In the genomic region with DNA sequence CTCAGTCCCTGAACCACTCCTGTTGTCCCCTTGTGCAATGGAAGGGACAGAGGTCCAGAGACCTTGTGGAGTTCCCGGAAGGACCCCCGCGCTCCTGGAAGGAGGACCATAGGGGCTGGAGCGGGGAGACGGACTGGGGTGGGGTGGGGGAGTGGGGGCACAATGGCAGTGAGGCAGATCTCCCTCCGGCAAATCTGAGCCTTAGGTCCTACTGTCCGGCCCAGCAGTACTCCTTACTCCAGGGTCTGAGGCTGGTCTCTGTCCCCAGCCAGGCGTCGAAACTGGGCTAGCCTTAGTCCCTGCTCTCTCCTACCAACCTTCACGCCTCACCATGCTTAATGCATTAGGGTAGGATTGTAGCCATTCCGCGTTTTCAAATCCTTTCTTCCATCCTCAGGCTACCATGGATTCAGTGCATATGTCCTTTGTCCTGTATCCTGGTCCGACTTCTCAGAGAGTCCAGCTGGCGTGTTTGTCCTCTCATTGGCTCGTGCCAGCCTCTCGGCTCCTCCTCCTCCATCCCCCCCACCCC, we compare ENCODE assay signal across 8 mouse cellular contexts. TPM values are rescaled to one million over a fixed set of nuclear protein-coding genes. Genes with fewer than 3 reads are reported as not detected.
A peak's percentile ranks its signal among the peaks of the same experiment; 100 is the strongest.
DNase-seq lines count a peak whose midpoint lies in the region; ATAC-seq lines count a peak whose summit lies in the region.

No protein-coding gene starts in this region.

- peak; percentile 43 for DNase-seq in layer of hippocampus, adult 11-12 months (ENCODE audit: low spot score)
- DNase-seq in layer of hippocampus, adult 9-10 months (ENCODE audit: low spot score) = no peak
- DNase-seq in cerebellum, postnatal 10 days = peak; percentile 86 to 87
- peak; percentile 39 to 45 for DNase-seq in frontal cortex, postnatal 36 days (ENCODE audit: low spot score in 2 of 2)
- DNase-seq in intestine, embryonic 14.5 days (ENCODE audit: low spot score) = peak; percentile 87
- no peak for DNase-seq in spleen, adult 12 weeks (ENCODE audit: low spot score)

- H3K27me3 ChIP-seq in intestine, embryonic 14.5 days (replicated peaks; ENCODE audit: control insufficient read depth, insufficient read depth, low read length) = no peaks in the 10 kb centered on the region
- no peaks in the 10 kb centered on the region for H3K27me3 ChIP-seq in limb, embryonic 13.5 days
- H3K27me3 ChIP-seq in midbrain, embryonic 16.5 days (ENCODE audit: control insufficient read depth, insufficient read depth, low read depth, low read length) = no peaks in the 10 kb centered on the region

- H3K4me2 ChIP-seq in intestine, embryonic 14.5 days (ENCODE audit: low read length) = peak overlapping the region; percentile 69
- H3K4me2 ChIP-seq in limb, embryonic 13.5 days (replicated peaks) = peak overlapping the region; percentile 66
- H3K4me2 ChIP-seq in midbrain, embryonic 16.5 days (ENCODE audit: low read length) = peak overlapping the region; percentile 59

- peak overlapping the region; percentile 86 for H3K9ac ChIP-seq in intestine, embryonic 14.5 days (ENCODE audit: low read length)
- peak overlapping the region; percentile 87 for H3K9ac ChIP-seq in limb, embryonic 13.5 days
- H3K9ac ChIP-seq in midbrain, embryonic 16.5 days (ENCODE audit: low read depth, low read length) = peak overlapping the region; percentile 83

- no peaks in the 10 kb centered on the region; the same call in 1 of the 2 replicates for H3K36me3 ChIP-seq in intestine, embryonic 14.5 days (ENCODE audit: control insufficient read depth, insufficient read depth, low read length)
- H3K36me3 ChIP-seq in limb, embryonic 13.5 days = no peaks in the 10 kb centered on the region
- H3K36me3 ChIP-seq in midbrain, embryonic 16.5 days (ENCODE audit: control insufficient read depth, insufficient read depth, low read length) = no peaks in the 10 kb centered on the region

- H3K27ac ChIP-seq in intestine, embryonic 14.5 days (ENCODE audit: low read depth) = peak overlapping the region; percentile 94
- peak overlapping the region; percentile 95 for H3K27ac ChIP-seq in limb, embryonic 13.5 days
- H3K27ac ChIP-seq in midbrain, embryonic 16.5 days (ENCODE audit: low read length) = peak overlapping the region; percentile 91

- H3K4me3 ChIP-seq in intestine, embryonic 14.5 days (ENCODE audit: low read depth, low read length) = peak overlapping the region; percentile 65
- peak overlapping the region; percentile 81 for H3K4me3 ChIP-seq in limb, embryonic 13.5 days
- peak overlapping the region; percentile 75 for H3K4me3 ChIP-seq in midbrain, embryonic 16.5 days (ENCODE audit: low read depth, low read length)

- peak; percentile 71 for ATAC-seq in intestine, embryonic 14.5 days (replicated peaks; ENCODE audit: low FRiP score, low TSS enrichment, low read depth)
- peak; percentile 64 for ATAC-seq in limb, embryonic 13.5 days (ENCODE audit: low FRiP score, low read depth)
- peak; percentile 82 for ATAC-seq in midbrain, embryonic 16.5 days

- H3K4me1 ChIP-seq in intestine, embryonic 14.5 days (replicated peaks; ENCODE audit: control insufficient read depth, insufficient read depth, low read length) = peaks cover 13% of the 10 kb centered on the region; the same call in 1 of the 2 replicates
- H3K4me1 ChIP-seq in limb, embryonic 13.5 days = peaks cover 14% of the 10 kb centered on the region; the same call in 1 of the 2 replicates
- no peaks in the 10 kb centered on the region; the same call in 1 of the 2 replicates for H3K4me1 ChIP-seq in midbrain, embryonic 16.5 days (ENCODE audit: control insufficient read depth, insufficient read depth, low read length)

- H3K9me3 ChIP-seq in intestine, embryonic 14.5 days (ENCODE audit: control insufficient read depth, low read length) = no peaks in the 10 kb centered on the region
- no peaks in the 10 kb centered on the region for H3K9me3 ChIP-seq in limb, embryonic 13.5 days
- no peaks in the 10 kb centered on the region for H3K9me3 ChIP-seq in midbrain, embryonic 16.5 days (replicated peaks; ENCODE audit: control insufficient read depth, low read length, poor library complexity, severe bottlenecking)

- WGBS in intestine, embryonic 14.5 days = under 1% methylated on average over 16 of the region's 16 CpGs
- WGBS in limb, embryonic 13.5 days = under 1% methylated on average over 16 of the region's 16 CpGs
- WGBS in midbrain, embryonic 16.5 days = 0% methylated on average over 16 of the region's 16 CpGs

RNA-seq across cellular contexts. Expression of gene Mpzl1, which starts 8.5 kb away (rescaled TPM):
- polyA plus RNA-seq in intestine, embryonic 14.5 days (2014; fragmentation: Nextera tagmentation; extraction: Ambion mirVana) = 172 and 187 TPM in 2 replicates
- polyA plus RNA-seq in limb, embryonic 13.5 days (2015; fragmentation: Nextera tagmentation; extraction: Ambion mirVana) = 196 TPM in 2 replicates
- 150 and 155 TPM in 2 replicates for polyA plus RNA-seq in midbrain, embryonic 16.5 days (2015; fragmentation: Nextera tagmentation; extraction: Ambion mirVana)

Comparison
In these comparisons a context has a peak if more than half of its experiments do, and no peak if none do; other contexts are left out.
1. DNase-seq: peak in layer of hippocampus, adult 11-12 months (single experiment), cerebellum, postnatal 10 days (2 of 2), frontal cortex, postnatal 36 days (2 of 2) and intestine, embryonic 14.5 days (single experiment); none in layer of hippocampus, adult 9-10 months (single experiment) and spleen, adult 12 weeks (single experiment).
2. Peak in every context shown above with its lines, with median percentiles within 50 percentile points of each other: ATAC-seq, H3K27ac ChIP-seq, H3K4me2 ChIP-seq, H3K4me3 ChIP-seq and H3K9ac ChIP-seq.